Mouse (Mus musculus): Measurements from ENCODE around the gene Cyp2d22. TPM values are rescaled to one million over a fixed set of nuclear protein-coding genes. Genes with fewer than 3 reads are reported as not detected.
"Not testable (repeated sequence)": the region's sequence is repeated elsewhere in the genome, so short reads cannot be mapped to it uniquely, and the experiment has no call there.

The Cyp2d22 gene
- polyA plus RNA-seq, 1 experiment from 2014 or later: not detected

GRCm38 (mm10) chr15:82389916-82390315, 9.9 kb upstream of the Cyp2d22 start:
- WGBS (ENCODE audit: missing documents): 90% methylated on average over 8 of the region's 10 CpGs
- not testable (repeated sequence) for H3K36me3 ChIP-seq (ENCODE audit: inconsistent target); H3K27ac ChIP-seq

DNA sequence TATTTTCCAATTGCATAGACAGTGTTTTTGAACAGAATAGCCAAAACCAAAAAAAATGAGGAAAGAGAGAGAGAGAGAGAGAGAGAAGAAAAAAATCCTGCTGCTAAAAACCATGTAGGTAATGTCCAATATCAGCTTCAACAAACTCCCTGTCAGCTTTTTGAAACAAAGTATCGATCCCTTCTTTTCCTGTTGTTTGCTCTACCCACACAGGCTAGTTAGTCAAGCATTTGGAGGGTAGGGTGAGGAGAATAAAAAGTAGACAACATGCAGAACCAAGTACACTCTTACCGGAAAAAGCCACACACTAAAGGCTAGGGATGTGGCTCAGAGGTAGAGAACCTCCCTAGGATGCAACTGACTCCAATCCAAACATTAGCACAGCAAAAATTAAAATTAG, 5.7 kb upstream of the Cyp2d22 start:
- H3K36me3 ChIP-seq (ENCODE audit: inconsistent target): no peaks in the 10 kb centered on the region
- 94% methylated on average over 2 of the region's 2 CpGs for WGBS (ENCODE audit: missing documents)
- H3K79me2 ChIP-seq (ENCODE audit: inconsistent target): no peaks in the 10 kb centered on the region
- H3K27ac ChIP-seq: no peak overlapping the region
- H3K4me3 ChIP-seq (ENCODE audit: inconsistent target): no peak overlapping the region

More at GRCm38 (mm10) chr15:82389916-82390315, 9.9 kb upstream of the Cyp2d22 start:
- H3K4me3 ChIP-seq (ENCODE audit: inconsistent target); H3K79me2 ChIP-seq (ENCODE audit: inconsistent target): not testable (repeated sequence)

- Histone ChIP-seq H3K36me3 (ENCODE audit: inconsistent target) (no peaks in the 10 kb centered on the region), H3K4me3 (ENCODE audit: inconsistent target) (no peak overlapping the region), H3K27ac (no peak overlapping the region), H3K79me2 (ENCODE audit: inconsistent target) (no peaks in the 10 kb centered on the region)
- 93% methylated on average over 2 of the region's 2 CpGs for WGBS (ENCODE audit: missing documents)
These were observed 2.4 kb upstream of the Cyp2d22 start for GRCm38 (mm10) chr15:82382441-82382840.

DNA sequence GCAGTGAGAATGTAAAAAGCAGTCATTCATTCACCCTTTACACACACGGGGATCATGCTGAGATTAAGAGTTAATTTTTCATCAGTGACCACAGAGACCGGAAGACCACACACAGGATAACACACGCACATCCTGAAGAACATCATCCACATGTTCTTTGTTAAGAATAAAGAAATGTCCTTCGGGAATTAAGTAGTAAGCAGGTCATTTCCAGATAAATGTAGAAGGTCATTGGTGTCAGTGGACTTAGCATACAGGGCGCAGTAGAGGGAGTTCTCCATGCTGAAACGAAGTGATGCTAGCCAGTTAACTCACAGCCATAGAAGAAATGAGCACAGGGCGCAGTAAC, 628 bp upstream of the Cyp2d22 start:
- WGBS (ENCODE audit: missing documents): 55% methylated on average over 7 of the region's 7 CpGs
- Histone ChIP-seq H3K79me2 (ENCODE audit: inconsistent target) (no peaks in the 10 kb centered on the region), H3K4me3 (ENCODE audit: inconsistent target) (no peak overlapping the region), H3K36me3 (ENCODE audit: inconsistent target) (no peaks in the 10 kb centered on the region), H3K27ac (no peak overlapping the region)

- 48% methylated on average over 7 of the region's 7 CpGs for WGBS (ENCODE audit: missing documents)
- Histone ChIP-seq H3K79me2 (ENCODE audit: inconsistent target) (no peaks in the 10 kb centered on the region), H3K36me3 (ENCODE audit: inconsistent target) (no peaks in the 10 kb centered on the region), H3K4me3 (ENCODE audit: inconsistent target) (no peak overlapping the region), H3K27ac (no peak overlapping the region)
These were observed 569 bp downstream of the Cyp2d22 start for GRCm38 (mm10) chr15:82379511-82379870.

DNA sequence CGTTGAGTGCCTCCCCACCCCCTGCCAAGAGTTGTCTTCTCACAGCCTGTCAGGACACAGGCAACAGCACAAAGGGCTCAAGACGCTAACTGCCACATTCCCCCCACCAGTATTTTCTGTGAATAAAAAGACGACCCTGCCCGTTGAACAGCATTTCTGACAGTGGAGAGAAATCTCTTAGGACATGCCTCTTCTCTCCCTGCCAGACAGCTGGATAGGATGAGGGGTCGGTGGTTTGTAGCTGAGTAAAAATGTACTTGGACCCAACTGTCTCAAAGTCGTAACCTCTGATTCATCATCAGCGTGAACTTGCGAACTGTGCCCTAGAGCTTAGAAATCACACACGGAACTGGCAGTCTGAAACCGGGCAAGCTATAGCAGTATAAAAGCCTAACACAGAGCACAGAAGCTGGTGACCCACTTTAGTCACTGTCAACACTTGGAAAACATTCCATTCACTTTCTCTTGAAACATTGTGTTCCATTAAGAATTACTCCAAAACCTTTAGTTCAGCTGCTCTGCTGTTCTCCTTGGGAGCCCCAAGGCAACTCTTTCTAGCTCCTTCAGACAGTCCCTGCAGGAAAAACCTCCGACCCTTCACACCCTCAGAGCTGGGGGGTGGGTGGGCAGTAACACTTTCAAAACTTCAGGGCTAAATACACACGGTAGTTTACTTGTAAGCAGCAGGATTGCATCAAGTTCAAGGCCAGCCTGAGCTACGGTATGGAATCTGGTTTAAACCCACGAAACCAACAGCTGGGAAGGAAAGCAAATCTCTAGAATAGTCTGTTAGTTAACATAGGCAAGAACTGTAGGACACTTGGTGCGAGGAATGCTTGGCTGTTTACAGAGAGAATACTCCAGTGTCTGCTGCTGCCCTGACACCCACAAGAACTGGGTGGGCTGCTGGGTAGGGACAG, 1.5 kb downstream of the Cyp2d22 start:
- no peak overlapping the region for H3K27ac ChIP-seq
- no peak overlapping the region for H3K4me3 ChIP-seq (ENCODE audit: inconsistent target)
- 88% methylated on average over 15 of the region's 15 CpGs for WGBS (ENCODE audit: missing documents)
- H3K36me3 ChIP-seq (ENCODE audit: inconsistent target): no peaks in the 10 kb centered on the region
- no peaks in the 10 kb centered on the region for H3K79me2 ChIP-seq (ENCODE audit: inconsistent target)

- Histone ChIP-seq H3K36me3 (ENCODE audit: inconsistent target) (no peaks in the 10 kb centered on the region), H3K4me3 (ENCODE audit: inconsistent target) (no peak overlapping the region), H3K79me2 (ENCODE audit: inconsistent target) (no peaks in the 10 kb centered on the region), H3K27ac (no peak overlapping the region)
- WGBS (ENCODE audit: missing documents): 88% methylated on average over 5 of the region's 5 CpGs
These were observed 2.4 kb downstream of the Cyp2d22 start for GRCm38 (mm10) chr15:82377701-82378100.

GRCm38 (mm10) chr15:82376393-82377138, 3.5 kb downstream of the Cyp2d22 start:
- 89% methylated on average over 14 of the region's 17 CpGs for WGBS (ENCODE audit: missing documents)
- H3K36me3 ChIP-seq (ENCODE audit: inconsistent target): no peaks in the 10 kb centered on the region
- no peaks in the 10 kb centered on the region for H3K79me2 ChIP-seq (ENCODE audit: inconsistent target)
- no peak overlapping the region for H3K4me3 ChIP-seq (ENCODE audit: inconsistent target)
- H3K27ac ChIP-seq: no peak overlapping the region

- no peaks in the 10 kb centered on the region for H3K79me2 ChIP-seq (ENCODE audit: inconsistent target)
- no peak overlapping the region for H3K4me3 ChIP-seq (ENCODE audit: inconsistent target)
- H3K36me3 ChIP-seq (ENCODE audit: inconsistent target): no peaks in the 10 kb centered on the region
- WGBS (ENCODE audit: missing documents): 93% methylated on average over 9 of the region's 9 CpGs
- no peak overlapping the region for H3K27ac ChIP-seq
These were observed 4.2 kb downstream of the Cyp2d22 start for GRCm38 (mm10) chr15:82375855-82376254.

GRCm38 (mm10) chr15:82374437-82374836, 5.6 kb downstream of the Cyp2d22 start:
- WGBS (ENCODE audit: missing documents): 98% methylated on average over 5 of the region's 5 CpGs
- H3K4me3 ChIP-seq (ENCODE audit: inconsistent target): no peak overlapping the region
- no peaks in the 10 kb centered on the region for H3K79me2 ChIP-seq (ENCODE audit: inconsistent target)
- no peak overlapping the region for H3K27ac ChIP-seq
- H3K36me3 ChIP-seq (ENCODE audit: inconsistent target): no peaks in the 10 kb centered on the region

DNA sequence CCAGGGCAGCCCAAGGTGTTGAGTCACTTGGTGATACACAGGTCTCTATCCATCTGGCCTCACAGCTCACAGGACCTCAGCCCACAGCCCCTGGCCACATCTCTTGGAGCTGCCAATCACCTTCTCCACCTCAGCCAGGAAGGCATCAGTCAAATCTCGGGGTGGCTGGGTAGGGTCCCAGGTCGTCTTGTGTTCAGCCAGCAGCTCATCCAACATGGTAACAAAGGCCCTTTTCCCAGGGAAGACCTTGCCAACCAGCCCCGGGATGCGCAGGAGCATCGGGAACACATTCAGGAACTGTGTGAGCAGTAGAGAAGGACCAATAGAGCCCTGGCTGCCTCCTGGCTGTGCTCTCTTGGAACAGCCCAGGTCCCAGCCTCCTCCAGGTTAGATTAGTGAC, 7.1 kb downstream of the Cyp2d22 start:
- Histone ChIP-seq H3K79me2 (ENCODE audit: inconsistent target) (no peaks in the 10 kb centered on the region), H3K36me3 (ENCODE audit: inconsistent target) (no peaks in the 10 kb centered on the region), H3K27ac (no peak overlapping the region), H3K4me3 (ENCODE audit: inconsistent target) (no peak overlapping the region)
- 91% methylated on average over 5 of the region's 5 CpGs for WGBS (ENCODE audit: missing documents)

GRCm38 (mm10) chr15:82372446-82372845, 7.6 kb downstream of the Cyp2d22 start:
- WGBS (ENCODE audit: missing documents): 94% methylated on average over 6 of the region's 6 CpGs
- Histone ChIP-seq H3K79me2 (ENCODE audit: inconsistent target) (no peaks in the 10 kb centered on the region), H3K36me3 (ENCODE audit: inconsistent target) (no peaks in the 10 kb centered on the region), H3K27ac (no peak overlapping the region), H3K4me3 (ENCODE audit: inconsistent target) (no peak overlapping the region)

DNA sequence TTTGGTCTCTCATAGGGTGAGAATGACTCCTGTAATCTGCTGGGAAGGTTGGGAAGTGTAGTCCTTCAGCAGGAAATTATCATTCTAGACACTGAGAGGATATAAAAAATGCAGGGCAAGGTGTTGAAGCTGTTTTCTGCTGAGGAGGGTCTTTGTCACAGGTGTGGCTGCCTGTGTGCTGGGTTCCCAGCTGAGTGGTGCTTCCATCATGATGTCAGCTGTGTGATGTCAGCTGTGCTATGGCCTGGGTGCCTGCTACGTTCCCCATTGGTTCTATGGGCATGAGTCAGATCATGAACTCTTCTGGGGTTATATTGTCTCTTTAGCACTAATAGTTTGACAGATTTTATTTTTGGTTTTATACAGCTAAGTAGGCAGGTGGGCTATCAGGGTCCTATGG, 11.2 kb downstream of the Cyp2d22 start:
- Histone ChIP-seq H3K36me3 (ENCODE audit: inconsistent target) (no peaks in the 10 kb centered on the region), H3K79me2 (ENCODE audit: inconsistent target) (no peaks in the 10 kb centered on the region), H3K27ac (no peak overlapping the region), H3K4me3 (ENCODE audit: inconsistent target) (no peak overlapping the region)
- WGBS (ENCODE audit: missing documents): 89% methylated on average over 1 of the region's 1 CpGs

- H3K36me3 ChIP-seq (ENCODE audit: inconsistent target): no peaks in the 10 kb centered on the region
- no peak overlapping the region for H3K4me3 ChIP-seq (ENCODE audit: inconsistent target)
- no peaks in the 10 kb centered on the region for H3K79me2 ChIP-seq (ENCODE audit: inconsistent target)
- WGBS (ENCODE audit: missing documents): 94% methylated on average over 4 of the region's 4 CpGs
- no peak overlapping the region for H3K27ac ChIP-seq
These were observed 11.9 kb downstream of the Cyp2d22 start for GRCm38 (mm10) chr15:82368146-82368545.

DNA sequence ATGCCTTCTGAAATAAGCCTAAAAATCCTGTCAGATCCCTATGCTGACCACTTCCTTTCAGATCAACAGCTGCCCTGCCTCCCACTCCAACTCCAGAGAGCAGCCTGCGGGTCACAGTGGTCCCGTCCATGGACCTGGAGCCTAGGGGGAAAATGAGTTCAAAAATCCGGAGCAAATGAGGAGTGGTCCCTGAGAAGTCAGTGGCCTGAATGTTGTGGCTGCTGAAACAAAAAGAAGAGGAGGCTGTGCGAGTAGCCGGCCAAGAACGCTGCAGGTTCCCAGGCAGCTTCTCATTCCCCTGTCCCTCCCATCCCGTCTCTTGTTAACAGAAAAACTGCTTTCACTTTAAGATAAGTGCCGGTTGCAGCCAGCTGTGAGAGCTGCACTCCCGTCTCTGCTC, 15.5 kb downstream of the Cyp2d22 start:
- H3K79me2 ChIP-seq (ENCODE audit: inconsistent target); H3K36me3 ChIP-seq (ENCODE audit: inconsistent target); H3K4me3 ChIP-seq (ENCODE audit: inconsistent target); H3K27ac ChIP-seq: not testable (repeated sequence)
- 0% methylated on average over 3 of the region's 9 CpGs for WGBS (ENCODE audit: missing documents)

Data from macrophage (primary cell).